Mouse (Mus musculus): ENCODE measurements around the gene Gm20388. TPM values are rescaled to one million over a fixed set of nuclear protein-coding genes. Genes with fewer than 3 reads are reported as not detected.
"Not testable (repeated sequence)": the region's sequence is repeated elsewhere in the genome, so short reads cannot be mapped to it uniquely, and the experiment has no call there.

The Gm20388 gene
- polyA plus RNA-seq, 1 experiment, result 23.9 TPM

DNA sequence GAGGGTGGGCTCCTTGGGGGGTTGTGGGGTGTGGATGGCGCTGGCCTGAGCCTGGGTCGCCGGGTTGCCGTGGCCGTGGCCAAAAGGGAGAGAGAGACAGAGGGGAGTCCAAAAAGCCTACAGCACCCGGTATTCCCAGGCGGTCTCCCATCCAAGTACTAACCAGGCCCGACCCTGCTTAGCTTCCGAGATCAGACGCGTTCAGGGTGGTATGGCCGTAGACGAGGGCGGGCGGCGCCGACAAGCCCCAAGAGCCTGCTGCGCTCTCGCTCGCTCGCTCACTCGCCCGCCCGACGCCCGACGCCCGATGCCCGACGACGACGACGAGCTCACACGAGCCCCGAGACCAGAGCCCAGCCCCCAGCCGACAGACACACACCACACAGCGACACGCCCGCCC, 3712.9 kb downstream of the Gm20388 start:
- H3K27ac ChIP-seq (ENCODE audit: insufficient read depth, low read length); H3K4me3 ChIP-seq (ENCODE audit: insufficient read depth, low read length); H3K4me1 ChIP-seq (ENCODE audit: control insufficient read depth, insufficient read depth, low read length): not testable (repeated sequence)

DNA sequence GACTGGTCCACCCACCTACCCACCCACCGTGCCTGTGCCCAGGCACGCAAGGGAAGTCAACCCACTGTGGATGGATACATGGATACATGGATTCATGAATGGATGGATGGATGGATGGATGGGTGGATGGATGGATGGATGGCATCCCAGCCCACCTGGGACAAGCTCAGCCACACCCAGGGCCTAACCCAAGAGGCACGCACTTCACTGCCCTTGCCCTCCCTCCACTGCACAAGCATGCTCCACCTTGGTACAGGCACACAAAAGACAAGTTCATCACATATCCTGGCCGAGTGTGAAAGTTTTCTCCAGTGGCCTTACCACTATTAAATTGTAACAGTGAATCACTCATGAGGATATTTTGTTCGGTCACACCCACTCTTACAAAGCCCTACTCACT, 3713.6 kb downstream of the Gm20388 start:
- Histone ChIP-seq H3K4me1 (ENCODE audit: control insufficient read depth, insufficient read depth, low read length) (no peaks in the 10 kb centered on the region), H3K27ac (ENCODE audit: insufficient read depth, low read length) (no peak overlapping the region), H3K4me3 (ENCODE audit: insufficient read depth, low read length) (no peak overlapping the region)
- TF ChIP-seq POLR2A (IDR thresholded peaks at IDR 0.05; ENCODE audit: extremely low read depth, insufficient read depth, low read length), result no peak

DNA sequence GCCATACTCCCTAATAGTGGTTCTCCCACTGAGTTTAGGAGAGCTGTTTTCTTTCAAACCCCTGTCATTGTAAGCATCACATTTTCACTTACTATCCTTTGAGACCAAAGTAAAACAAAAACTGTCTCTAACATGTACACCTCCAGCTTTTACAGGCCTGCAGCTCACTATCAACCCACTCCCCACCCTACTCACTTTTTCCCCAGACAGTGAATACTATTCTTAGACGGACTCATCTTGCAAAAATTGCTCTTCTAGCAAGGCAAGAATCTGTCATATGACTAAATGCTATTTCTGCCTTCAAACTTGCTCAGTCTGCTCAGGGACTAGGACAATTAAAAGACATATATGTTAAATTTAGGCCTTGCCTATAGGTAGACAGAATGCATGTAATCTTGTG, 3714.1 kb downstream of the Gm20388 start:
- no peaks in the 10 kb centered on the region for H3K4me1 ChIP-seq (ENCODE audit: control insufficient read depth, insufficient read depth, low read length)
- H3K4me3 ChIP-seq (ENCODE audit: insufficient read depth, low read length), result no peak overlapping the region
- no peak overlapping the region for H3K27ac ChIP-seq (ENCODE audit: insufficient read depth, low read length)
- TF ChIP-seq POLR2A (IDR thresholded peaks at IDR 0.05; ENCODE audit: extremely low read depth, insufficient read depth, low read length), result no peak
- TF ChIP-seq CTCF (IDR thresholded peaks at IDR 0.05; ENCODE audit: extremely low read depth, insufficient read depth, low read length), result no peak

DNA sequence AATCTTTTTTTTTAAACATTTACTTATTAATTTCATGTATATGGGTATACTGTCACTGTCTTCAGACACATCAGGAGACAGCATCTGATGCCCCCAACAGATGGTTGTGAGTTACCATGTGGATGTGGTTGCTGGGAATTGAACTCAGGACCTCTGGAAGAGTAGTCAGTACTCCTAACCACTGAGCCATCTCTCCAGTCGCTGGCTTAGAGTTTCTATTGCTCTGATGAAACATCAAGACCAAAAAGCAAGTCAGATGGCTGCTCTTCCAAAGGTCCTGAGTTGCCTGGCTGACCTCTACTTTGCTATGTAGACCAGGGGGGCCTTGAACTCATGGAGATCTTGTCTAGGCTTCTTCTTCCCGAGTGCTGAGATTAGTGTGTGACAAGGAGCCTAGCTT, 3715.1 kb downstream of the Gm20388 start:
- TF ChIP-seq CTCF (IDR thresholded peaks at IDR 0.05; ENCODE audit: extremely low read depth, insufficient read depth, low read length), result no peak
- H3K4me3 ChIP-seq (ENCODE audit: insufficient read depth, low read length), result no peak overlapping the region
- no peak overlapping the region for H3K27ac ChIP-seq (ENCODE audit: insufficient read depth, low read length)
- H3K4me1 ChIP-seq (ENCODE audit: control insufficient read depth, insufficient read depth, low read length), result no peaks in the 10 kb centered on the region

DNA sequence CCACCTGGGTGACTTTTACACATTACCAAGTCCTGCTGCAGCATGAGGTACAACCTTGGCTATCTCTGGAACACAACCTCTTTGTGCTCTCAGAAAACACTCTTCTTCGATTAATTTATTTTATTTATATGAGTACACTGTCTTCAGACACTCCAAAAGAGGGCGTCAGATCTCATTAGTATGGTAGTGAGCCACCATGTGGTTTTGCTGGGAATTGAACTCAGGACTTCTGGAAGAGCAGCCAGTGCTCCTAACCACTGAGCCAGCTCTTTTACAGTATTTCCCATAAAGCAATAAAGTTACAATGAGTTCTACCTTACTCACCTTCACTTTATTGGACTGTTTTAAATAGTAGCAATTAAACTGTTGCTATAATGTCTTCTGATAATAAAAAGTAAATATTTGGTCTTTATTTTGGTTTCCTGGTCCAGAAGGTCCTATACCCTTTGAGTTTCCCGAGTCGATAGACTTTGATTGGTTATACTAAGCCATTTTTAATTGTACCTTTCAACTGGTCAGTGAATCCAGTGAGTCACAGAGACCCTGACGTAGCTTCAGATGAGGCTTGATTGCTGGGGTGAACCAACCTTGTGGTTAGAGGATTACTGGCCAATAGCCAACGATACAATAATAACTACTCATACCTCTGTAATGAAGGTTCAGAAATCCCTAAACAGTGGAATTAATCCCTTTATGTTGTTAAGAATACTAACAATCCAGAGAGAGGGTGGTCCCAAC, 3716.9 kb downstream of the Gm20388 start:
- no peaks in the 10 kb centered on the region for H3K4me1 ChIP-seq (ENCODE audit: control insufficient read depth, insufficient read depth, low read length)
- H3K4me3 ChIP-seq (ENCODE audit: insufficient read depth, low read length), result no peak overlapping the region
- no peak overlapping the region for H3K27ac ChIP-seq (ENCODE audit: insufficient read depth, low read length)
- no peak for TF ChIP-seq CTCF (IDR thresholded peaks at IDR 0.05; ENCODE audit: extremely low read depth, insufficient read depth, low read length)
- TF ChIP-seq POLR2A (IDR thresholded peaks at IDR 0.05; ENCODE audit: extremely low read depth, insufficient read depth, low read length), result no peak

DNA sequence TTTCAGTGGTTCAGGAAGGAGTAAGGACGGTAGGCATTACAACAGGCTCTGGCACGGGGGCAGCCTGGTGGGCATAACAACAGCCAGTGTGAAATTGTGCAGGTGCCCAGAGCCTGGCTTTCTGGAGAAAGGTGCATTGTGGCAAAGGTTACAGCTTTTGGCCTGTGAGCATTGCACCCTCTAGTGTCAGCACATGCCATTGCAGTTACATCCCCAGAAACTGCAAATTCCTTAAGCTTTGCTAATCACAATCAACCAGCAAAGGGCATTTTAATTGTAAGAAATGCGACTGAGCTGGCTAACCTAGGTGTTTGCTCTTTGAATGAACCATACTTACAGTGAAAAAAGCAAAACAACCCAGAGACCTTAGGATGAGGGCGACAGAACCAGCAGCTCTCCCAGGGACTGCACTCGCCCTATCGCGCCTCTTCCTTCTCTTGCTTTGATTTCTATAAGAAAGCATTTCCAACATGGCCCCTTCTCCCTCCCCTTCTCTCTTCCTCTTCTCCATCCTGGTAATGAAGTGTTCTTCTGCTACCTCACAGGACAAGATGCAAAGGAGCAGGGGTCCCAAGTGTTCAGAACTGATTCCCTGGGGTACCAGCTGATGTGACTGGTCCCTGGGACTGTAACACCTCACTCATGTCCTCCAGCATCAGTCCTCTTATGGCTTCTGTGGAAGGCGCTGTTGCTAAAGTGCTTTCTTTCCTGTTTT, 3717.8 kb downstream of the Gm20388 start:
- no peak overlapping the region for H3K4me3 ChIP-seq (ENCODE audit: insufficient read depth, low read length)
- no peak overlapping the region for H3K27ac ChIP-seq (ENCODE audit: insufficient read depth, low read length)
- no peaks in the 10 kb centered on the region for H3K4me1 ChIP-seq (ENCODE audit: control insufficient read depth, insufficient read depth, low read length)
- TF ChIP-seq CTCF (IDR thresholded peaks at IDR 0.05; ENCODE audit: extremely low read depth, insufficient read depth, low read length), result peak; percentile 84
- no peak for TF ChIP-seq POLR2A (IDR thresholded peaks at IDR 0.05; ENCODE audit: extremely low read depth, insufficient read depth, low read length)

DNA sequence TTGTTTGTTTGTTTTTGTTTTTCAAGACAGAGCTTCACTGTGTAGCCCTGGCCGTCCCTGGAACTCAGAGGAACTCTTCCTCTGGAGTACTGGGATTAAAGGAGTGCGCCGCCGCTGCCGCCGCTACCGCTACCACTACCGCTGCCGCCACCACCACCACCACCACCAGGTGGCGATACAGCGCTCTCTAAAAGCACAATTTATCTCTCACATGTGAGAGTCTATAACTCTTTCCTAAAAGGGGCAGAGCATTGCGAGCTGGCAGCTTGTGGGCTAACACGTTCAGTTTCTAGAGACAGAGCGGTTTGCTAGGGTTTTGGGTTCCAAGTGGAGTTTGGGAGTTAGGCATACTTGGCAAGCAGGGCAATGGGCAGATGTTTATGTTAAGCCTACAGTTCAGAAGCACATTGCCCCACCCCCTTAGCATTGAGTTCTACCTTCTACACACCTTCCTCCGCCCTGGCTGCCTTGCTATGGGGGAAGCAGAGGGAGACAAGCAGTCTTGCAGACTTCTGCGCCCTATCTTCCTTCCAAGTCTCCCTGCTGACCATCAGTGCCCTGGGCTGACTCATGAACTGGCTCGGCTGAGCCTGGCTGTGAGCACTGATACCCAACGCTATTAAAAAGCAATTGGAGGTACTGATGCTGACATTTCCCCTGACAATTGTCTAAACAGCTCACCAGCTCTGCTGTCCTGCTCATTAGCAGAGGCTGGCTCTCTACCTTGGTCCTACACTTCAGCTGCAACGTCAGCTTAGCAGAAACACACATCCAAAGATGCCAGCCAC, 3718.5 kb downstream of the Gm20388 start:
- Histone ChIP-seq H3K4me1 (ENCODE audit: control insufficient read depth, insufficient read depth, low read length) (no peaks in the 10 kb centered on the region), H3K4me3 (ENCODE audit: insufficient read depth, low read length) (no peak overlapping the region), H3K27ac (ENCODE audit: insufficient read depth, low read length) (no peak overlapping the region)
- TF ChIP-seq CTCF (IDR thresholded peaks at IDR 0.05; ENCODE audit: extremely low read depth, insufficient read depth, low read length), result peak; percentile 78
- no peak for TF ChIP-seq POLR2A (IDR thresholded peaks at IDR 0.05; ENCODE audit: extremely low read depth, insufficient read depth, low read length)

DNA sequence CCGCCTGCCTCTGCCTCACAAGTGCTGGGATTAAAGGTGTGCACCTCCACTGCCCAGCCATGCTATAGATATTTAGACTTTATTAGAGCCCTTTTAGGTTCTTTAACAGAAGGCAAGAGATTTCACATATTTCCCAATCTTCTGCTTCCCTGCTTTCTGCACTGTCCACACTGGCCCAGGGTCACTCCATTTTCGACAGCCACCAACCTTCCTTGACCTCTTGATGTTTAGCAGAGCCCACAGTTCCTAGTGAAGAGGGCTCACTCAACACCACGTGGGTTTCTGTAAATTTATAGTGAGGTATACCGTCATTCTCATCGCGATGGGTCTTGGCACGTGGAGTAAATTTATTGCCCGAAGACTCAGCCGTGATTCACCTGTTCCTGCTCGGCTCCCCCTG, 3719.4 kb downstream of the Gm20388 start:
- no peak overlapping the region for H3K4me3 ChIP-seq (ENCODE audit: insufficient read depth, low read length)

DNA sequence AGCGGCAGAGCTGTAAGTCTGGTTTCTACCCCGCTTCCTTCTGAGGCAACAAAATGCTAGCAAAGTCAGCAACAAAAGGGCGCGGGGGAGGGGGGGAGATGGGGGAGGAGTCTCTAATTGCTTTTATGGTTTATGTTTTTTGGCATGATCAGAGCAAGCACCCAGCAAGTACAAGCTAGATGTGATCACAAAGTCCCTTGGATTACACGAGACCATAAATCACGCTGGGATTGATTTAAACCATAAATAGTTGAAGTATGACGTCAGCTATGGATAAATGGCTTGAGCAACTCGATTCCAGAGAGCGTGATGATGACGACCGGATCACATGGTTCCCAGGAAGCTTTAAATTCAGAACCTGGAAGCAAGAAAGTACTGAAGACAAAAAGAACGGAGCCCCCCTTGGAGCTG, 3720.2 kb downstream of the Gm20388 start:
- Histone ChIP-seq H3K27ac (ENCODE audit: insufficient read depth, low read length) (no peak overlapping the region), H3K4me3 (ENCODE audit: insufficient read depth, low read length) (peak overlapping the region; percentile 36), H3K4me1 (ENCODE audit: control insufficient read depth, insufficient read depth, low read length) (no peaks in the 10 kb centered on the region; the same call in 1 of the 2 replicates)
- no peak for TF ChIP-seq POLR2A (IDR thresholded peaks at IDR 0.05; ENCODE audit: extremely low read depth, insufficient read depth, low read length)
- TF ChIP-seq CTCF (IDR thresholded peaks at IDR 0.05; ENCODE audit: extremely low read depth, insufficient read depth, low read length), result no peak

More for the DNA sequence above, 3719.4 kb downstream of the Gm20388 start:
- no peaks in the 10 kb centered on the region; the same call in 1 of the 2 replicates for H3K4me1 ChIP-seq (ENCODE audit: control insufficient read depth, insufficient read depth, low read length)
- H3K27ac ChIP-seq (ENCODE audit: insufficient read depth, low read length), result no peak overlapping the region
- TF ChIP-seq CTCF (IDR thresholded peaks at IDR 0.05; ENCODE audit: extremely low read depth, insufficient read depth, low read length), result no peak

DNA sequence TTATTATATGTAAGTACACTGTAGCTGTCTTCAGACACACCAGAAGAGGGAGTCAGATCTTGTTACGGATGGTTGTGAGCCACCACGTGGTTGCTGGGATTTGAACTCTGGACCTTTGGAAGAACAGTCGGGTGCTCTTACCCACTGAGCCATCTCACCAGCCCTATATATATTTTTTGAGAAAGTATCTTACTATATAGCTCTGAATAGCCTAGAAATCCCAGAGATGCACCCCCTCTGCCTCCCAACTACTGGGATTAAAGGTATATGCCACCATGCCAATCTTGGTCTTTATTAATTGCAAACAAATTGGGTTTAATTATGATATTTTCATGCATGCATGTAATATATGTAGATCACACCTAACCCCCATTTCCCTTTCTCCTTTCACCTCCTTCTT, 3721.1 kb downstream of the Gm20388 start:
- not testable (repeated sequence) for H3K4me3 ChIP-seq (ENCODE audit: insufficient read depth, low read length); H3K27ac ChIP-seq (ENCODE audit: insufficient read depth, low read length); H3K4me1 ChIP-seq (ENCODE audit: control insufficient read depth, insufficient read depth, low read length)

All from cortical plate, adult 2 months (tissue).